Mouse (Mus musculus): Measurements from ENCODE around the gene Rgs7. TPM values are rescaled to one million over a fixed set of nuclear protein-coding genes. Genes with fewer than 3 reads are reported as not detected.

The Rgs7 gene
- polyA plus RNA-seq, 1 experiment from 2014 or later: 0.63 TPM

GRCm38 (mm10) chr1:175219563-175219962 is 272.7 kb downstream of the Rgs7 start:
- H3K9me3 ChIP-seq (ENCODE audit: control insufficient read depth): no peaks in the 10 kb centered on the region
- H3K9ac ChIP-seq (ENCODE audit: low read depth, low read length): no peak overlapping the region
- WGBS: 84% methylated on average over 2 of the region's 2 CpGs
- H3K4me3 ChIP-seq (ENCODE audit: low read depth, low read length): no peak overlapping the region
- no peak overlapping the region for H3K27ac ChIP-seq (ENCODE audit: low read depth, low read length)
- no peak for TF ChIP-seq CTCF (IDR thresholded peaks at IDR 0.05; ENCODE audit: low read depth)
- H3K4me1 ChIP-seq (replicated peaks; ENCODE audit: control insufficient read depth, insufficient read depth, low read length): no peaks in the 10 kb centered on the region
- no peak for ATAC-seq
- H3K36me3 ChIP-seq (ENCODE audit: control insufficient read depth, insufficient read depth): no peaks in the 10 kb centered on the region
- no peak overlapping the region for H3K4me2 ChIP-seq (replicated peaks; ENCODE audit: low read depth)
- H3K27me3 ChIP-seq (replicated peaks; ENCODE audit: control insufficient read depth, insufficient read depth, low read length): no peaks in the 10 kb centered on the region

GRCm38 (mm10) chr1:175207004-175207403 is 285.3 kb downstream of the Rgs7 start:
- no peaks in the 10 kb centered on the region for H3K36me3 ChIP-seq (ENCODE audit: control insufficient read depth, insufficient read depth)
- no peaks in the 10 kb centered on the region for H3K27me3 ChIP-seq (replicated peaks; ENCODE audit: control insufficient read depth, insufficient read depth, low read length)
- no peaks in the 10 kb centered on the region for H3K9me3 ChIP-seq (ENCODE audit: control insufficient read depth)
- TF ChIP-seq CTCF (IDR thresholded peaks at IDR 0.05; ENCODE audit: low read depth): no peak
- H3K9ac ChIP-seq (ENCODE audit: low read depth, low read length): no peak overlapping the region
- H3K4me1 ChIP-seq (replicated peaks; ENCODE audit: control insufficient read depth, insufficient read depth, low read length): no peaks in the 10 kb centered on the region
- H3K27ac ChIP-seq (ENCODE audit: low read depth, low read length): no peak overlapping the region
- no peak for ATAC-seq
- WGBS: 76% methylated on average over 2 of the region's 2 CpGs
- no peak overlapping the region for H3K4me2 ChIP-seq (replicated peaks; ENCODE audit: low read depth)
- H3K4me3 ChIP-seq (ENCODE audit: low read depth, low read length): no peak overlapping the region

- H3K9me3 ChIP-seq (ENCODE audit: control insufficient read depth): no peaks in the 10 kb centered on the region
- H3K4me2 ChIP-seq (replicated peaks; ENCODE audit: low read depth): no peak overlapping the region
- no peak for TF ChIP-seq CTCF (IDR thresholded peaks at IDR 0.05; ENCODE audit: low read depth)
- no peak overlapping the region for H3K4me3 ChIP-seq (ENCODE audit: low read depth, low read length)
- no peak overlapping the region for H3K27ac ChIP-seq (ENCODE audit: low read depth, low read length)
- H3K36me3 ChIP-seq (ENCODE audit: control insufficient read depth, insufficient read depth): no peaks in the 10 kb centered on the region
- no peak overlapping the region for H3K9ac ChIP-seq (ENCODE audit: low read depth, low read length)
- WGBS: 52% methylated on average over 1 of the region's 1 CpGs
- no peaks in the 10 kb centered on the region for H3K4me1 ChIP-seq (replicated peaks; ENCODE audit: control insufficient read depth, insufficient read depth, low read length)
- no peak for ATAC-seq
- H3K27me3 ChIP-seq (replicated peaks; ENCODE audit: control insufficient read depth, insufficient read depth, low read length): no peaks in the 10 kb centered on the region
Observed at GRCm38 (mm10) chr1:175205633-175206032, 286.7 kb downstream of the Rgs7 start.

GRCm38 (mm10) chr1:175203544-175203943 is 288.8 kb downstream of the Rgs7 start:
- H3K4me3 ChIP-seq (ENCODE audit: low read depth, low read length): no peak overlapping the region
- no peaks in the 10 kb centered on the region for H3K9me3 ChIP-seq (ENCODE audit: control insufficient read depth)
- no peak for ATAC-seq
- H3K27ac ChIP-seq (ENCODE audit: low read depth, low read length): no peak overlapping the region
- H3K9ac ChIP-seq (ENCODE audit: low read depth, low read length): no peak overlapping the region
- no peak for TF ChIP-seq CTCF (IDR thresholded peaks at IDR 0.05; ENCODE audit: low read depth)
- WGBS: 66% methylated on average over 1 of the region's 1 CpGs
- H3K27me3 ChIP-seq (replicated peaks; ENCODE audit: control insufficient read depth, insufficient read depth, low read length): no peaks in the 10 kb centered on the region
- no peak overlapping the region for H3K4me2 ChIP-seq (replicated peaks; ENCODE audit: low read depth)
- H3K4me1 ChIP-seq (replicated peaks; ENCODE audit: control insufficient read depth, insufficient read depth, low read length): no peaks in the 10 kb centered on the region
- H3K36me3 ChIP-seq (ENCODE audit: control insufficient read depth, insufficient read depth): no peaks in the 10 kb centered on the region

- H3K4me3 ChIP-seq (ENCODE audit: low read depth, low read length): no peak overlapping the region
- no peaks in the 10 kb centered on the region for H3K4me1 ChIP-seq (replicated peaks; ENCODE audit: control insufficient read depth, insufficient read depth, low read length)
- no peak for TF ChIP-seq CTCF (IDR thresholded peaks at IDR 0.05; ENCODE audit: low read depth)
- H3K27ac ChIP-seq (ENCODE audit: low read depth, low read length): no peak overlapping the region
- H3K9me3 ChIP-seq (ENCODE audit: control insufficient read depth): no peaks in the 10 kb centered on the region
- ATAC-seq: no peak
- H3K4me2 ChIP-seq (replicated peaks; ENCODE audit: low read depth): no peak overlapping the region
- H3K9ac ChIP-seq (ENCODE audit: low read depth, low read length): no peak overlapping the region
- H3K27me3 ChIP-seq (replicated peaks; ENCODE audit: control insufficient read depth, insufficient read depth, low read length): no peaks in the 10 kb centered on the region
- no peaks in the 10 kb centered on the region for H3K36me3 ChIP-seq (ENCODE audit: control insufficient read depth, insufficient read depth)
- WGBS: 50% methylated on average over 2 of the region's 2 CpGs
Observed at GRCm38 (mm10) chr1:175202902-175203301, 289.4 kb downstream of the Rgs7 start.

- no peak overlapping the region for H3K27ac ChIP-seq (ENCODE audit: low read depth, low read length)
- no peaks in the 10 kb centered on the region for H3K36me3 ChIP-seq (ENCODE audit: control insufficient read depth, insufficient read depth)
- ATAC-seq: no peak
- 94% methylated on average over 4 of the region's 4 CpGs for WGBS
- H3K4me2 ChIP-seq (replicated peaks; ENCODE audit: low read depth): no peak overlapping the region
- H3K27me3 ChIP-seq (replicated peaks; ENCODE audit: control insufficient read depth, insufficient read depth, low read length): no peaks in the 10 kb centered on the region
- H3K9me3 ChIP-seq (ENCODE audit: control insufficient read depth): no peaks in the 10 kb centered on the region
- TF ChIP-seq CTCF (IDR thresholded peaks at IDR 0.05; ENCODE audit: low read depth): no peak
- H3K4me3 ChIP-seq (ENCODE audit: low read depth, low read length): no peak overlapping the region
- no peaks in the 10 kb centered on the region for H3K4me1 ChIP-seq (replicated peaks; ENCODE audit: control insufficient read depth, insufficient read depth, low read length)
- H3K9ac ChIP-seq (ENCODE audit: low read depth, low read length): no peak overlapping the region
Observed at GRCm38 (mm10) chr1:175198881-175199280, 293.4 kb downstream of the Rgs7 start.

GRCm38 (mm10) chr1:175195806-175196205 is 296.5 kb downstream of the Rgs7 start:
- no peak overlapping the region for H3K4me2 ChIP-seq (replicated peaks; ENCODE audit: low read depth)
- no peak for TF ChIP-seq CTCF (IDR thresholded peaks at IDR 0.05; ENCODE audit: low read depth)
- no peak for ATAC-seq
- H3K9ac ChIP-seq (ENCODE audit: low read depth, low read length): no peak overlapping the region
- H3K4me1 ChIP-seq (replicated peaks; ENCODE audit: control insufficient read depth, insufficient read depth, low read length): no peaks in the 10 kb centered on the region
- no peaks in the 10 kb centered on the region for H3K27me3 ChIP-seq (replicated peaks; ENCODE audit: control insufficient read depth, insufficient read depth, low read length)
- WGBS: 84% methylated on average over 4 of the region's 4 CpGs
- no peaks in the 10 kb centered on the region for H3K36me3 ChIP-seq (ENCODE audit: control insufficient read depth, insufficient read depth)
- no peak overlapping the region for H3K27ac ChIP-seq (ENCODE audit: low read depth, low read length)
- no peak overlapping the region for H3K4me3 ChIP-seq (ENCODE audit: low read depth, low read length)
- H3K9me3 ChIP-seq (ENCODE audit: control insufficient read depth): no peaks in the 10 kb centered on the region
